Mouse (Mus musculus) mouse trophoblast stem cell (cell line): ENCODE data around the gene Cftr.

Experiments
- in situ Hi-C, 2 experiments: fragments of 300-500 bp; cut with MseI, MboI; formaldehyde crosslinking; loops; 2 replicates in 1 of 2; 3 replicates in 1 of 2; pipeline ENCODE4 v1.15.1; 2025

The Cftr gene

GRCm38 (mm10) chr6:18314365-18314943 is 144.0 kb downstream of the Cftr start:
- in situ Hi-C loops, result no loop called here

- in situ Hi-C loops, result no loop called here
Measured at GRCm38 (mm10) chr6:18322950-18323349, 152.5 kb downstream of the Cftr start.

GRCm38 (mm10) chr6:18335393-18335792 is 164.9 kb downstream of the Cftr start:
- in situ Hi-C loops, result no loop called here

GRCm38 (mm10) chr6:18338307-18338706 is 167.8 kb downstream of the Cftr start:
- in situ Hi-C loops, result no loop called here

- in situ Hi-C loops, result no loop called here
Measured at GRCm38 (mm10) chr6:18344272-18344671, 173.8 kb downstream of the Cftr start.

- in situ Hi-C loops, result no loop called here
Measured at GRCm38 (mm10) chr6:18349153-18349858, 178.8 kb downstream of the Cftr start.

GRCm38 (mm10) chr6:18360154-18360553 is 189.7 kb downstream of the Cftr start:
- in situ Hi-C loops, result loop anchor here in 1 of 2 experiments (25.0 kb wide), 1 partner anchor 273 kb away; no protein-coding TSS in a partner anchor

GRCm38 (mm10) chr6:18360955-18361354 is 190.5 kb downstream of the Cftr start:
- in situ Hi-C loops, result loop anchor here in 1 of 2 experiments (25.0 kb wide), 1 partner anchor 274 kb away; no protein-coding TSS in a partner anchor

- in situ Hi-C loops, result loop anchor here in 1 of 2 experiments (25.0 kb wide), 1 partner anchor 275 kb away; no protein-coding TSS in a partner anchor
Measured at GRCm38 (mm10) chr6:18362232-18362631, 191.7 kb downstream of the Cftr start.

GRCm38 (mm10) chr6:18369054-18369453 is 198.6 kb downstream of the Cftr start:
- in situ Hi-C loops, result loop anchor here in 1 of 2 experiments (25.0 kb wide), 1 partner anchor 282 kb away; no protein-coding TSS in a partner anchor

- in situ Hi-C loops, result loop anchor here in 1 of 2 experiments (25.0 kb wide), 1 partner anchor 282 kb away; no protein-coding TSS in a partner anchor
Measured at GRCm38 (mm10) chr6:18369723-18370122, 199.2 kb downstream of the Cftr start.
